Mouse (Mus musculus): ENCODE results near the gene Crtam. TPM values are rescaled to one million over a fixed set of nuclear protein-coding genes. Genes with fewer than 3 reads are reported as not detected.

Crtam gene
- 0.09 and 0.13 TPM in 2 replicates for polyA plus RNA-seq (2016; fragmentation: Nextera tagmentation; extraction: Ambion mirVana)

GRCm38 (mm10) chr9:41004415-41004814 is at the start of gene Crtam:
Crtam (minus strand) TSS chr9:41004628.
- peaks cover 32% of the 10 kb centered on the region for H3K27me3 ChIP-seq (ENCODE audit: insufficient read depth, poor library complexity, severe bottlenecking)
- H3K9me3 ChIP-seq, result 0 out of 2 replicates have a peak, but pooled peaks cover 3% of the 10 kb centered on the region
- no peak within 1 kb of the TSS for H3K4me3 ChIP-seq
- H3K4me1 ChIP-seq (replicated peaks), result peaks cover 22% of the 10 kb centered on the region
- H3K27ac ChIP-seq, result no peak within 1 kb of the TSS
- DNase-seq (ENCODE audit: low spot score), result no peak
- no peaks in the 10 kb centered on the region for H3K36me3 ChIP-seq
- WGBS, result 74% methylated on average over 4 of the region's 4 CpGs

- H3K4me3 ChIP-seq, result no peak overlapping the region
- no peaks in the 10 kb centered on the region for H3K9me3 ChIP-seq
- peaks cover 16% of the 10 kb centered on the region for H3K4me1 ChIP-seq (replicated peaks)
- no peaks in the 10 kb centered on the region for H3K36me3 ChIP-seq
- no peak for DNase-seq (ENCODE audit: low spot score)
- 85% methylated on average over 9 of the region's 9 CpGs for WGBS
- H3K27ac ChIP-seq, result peak overlapping the region; percentile 42; the same call in 1 of the 2 replicates
- H3K27me3 ChIP-seq (ENCODE audit: insufficient read depth, poor library complexity, severe bottlenecking), result no peaks in the 10 kb centered on the region
Observed at GRCm38 (mm10) chr9:41054166-41054565, 49.7 kb upstream of the Crtam start.

- Histone ChIP-seq H3K27me3 (ENCODE audit: insufficient read depth, poor library complexity, severe bottlenecking) (no peaks in the 10 kb centered on the region), H3K27ac (no peak overlapping the region), H3K4me3 (no peak overlapping the region), H3K36me3 (no peaks in the 10 kb centered on the region), H3K4me1 (replicated peaks) (peaks cover 15% of the 10 kb centered on the region), H3K9me3 (no peaks in the 10 kb centered on the region)
- DNase-seq (ENCODE audit: low spot score), result no peak
- WGBS, result 73% methylated on average over 4 of the region's 4 CpGs
Observed at GRCm38 (mm10) chr9:41053478-41053877, 49.0 kb upstream of the Crtam start.

- Histone ChIP-seq H3K27ac (peak overlapping the region; percentile 40; the same call in 1 of the 2 replicates), H3K27me3 (ENCODE audit: insufficient read depth, poor library complexity, severe bottlenecking) (no peaks in the 10 kb centered on the region), H3K36me3 (no peaks in the 10 kb centered on the region), H3K4me3 (no peak overlapping the region), H3K4me1 (replicated peaks) (peaks cover 15% of the 10 kb centered on the region), H3K9me3 (no peaks in the 10 kb centered on the region)
- WGBS, result 71% methylated on average over 11 of the region's 11 CpGs
- DNase-seq (ENCODE audit: low spot score), result no peak
Observed at GRCm38 (mm10) chr9:41051080-41051932, 46.9 kb upstream of the Crtam start.

GRCm38 (mm10) chr9:41050331-41051079 is 46.1 kb upstream of the Crtam start:
- WGBS, result 86% methylated on average over 12 of the region's 12 CpGs
- Histone ChIP-seq H3K36me3 (no peaks in the 10 kb centered on the region), H3K4me3 (no peak overlapping the region), H3K27me3 (ENCODE audit: insufficient read depth, poor library complexity, severe bottlenecking) (no peaks in the 10 kb centered on the region), H3K9me3 (no peaks in the 10 kb centered on the region), H3K27ac (peak overlapping the region; percentile 40; the same call in 1 of the 2 replicates), H3K4me1 (replicated peaks) (peaks cover 18% of the 10 kb centered on the region)
- DNase-seq (ENCODE audit: low spot score), result no peak

- DNase-seq (ENCODE audit: low spot score), result no peak
- Histone ChIP-seq H3K4me3 (no peak overlapping the region), H3K27me3 (ENCODE audit: insufficient read depth, poor library complexity, severe bottlenecking) (no peaks in the 10 kb centered on the region), H3K36me3 (no peaks in the 10 kb centered on the region), H3K9me3 (no peaks in the 10 kb centered on the region), H3K4me1 (replicated peaks) (peaks cover 20% of the 10 kb centered on the region), H3K27ac (no peak overlapping the region)
- WGBS, result 92% methylated on average over 7 of the region's 7 CpGs
Observed at GRCm38 (mm10) chr9:41049282-41049681, 44.9 kb upstream of the Crtam start.

- 86% methylated on average over 3 of the region's 3 CpGs for WGBS
- no peak overlapping the region for H3K27ac ChIP-seq
- peaks cover 17% of the 10 kb centered on the region for H3K4me1 ChIP-seq (replicated peaks)
- DNase-seq (ENCODE audit: low spot score), result no peak
- H3K9me3 ChIP-seq, result no peaks in the 10 kb centered on the region
- H3K27me3 ChIP-seq (ENCODE audit: insufficient read depth, poor library complexity, severe bottlenecking), result no peaks in the 10 kb centered on the region
- H3K4me3 ChIP-seq, result no peak overlapping the region
- H3K36me3 ChIP-seq, result no peaks in the 10 kb centered on the region
Observed at GRCm38 (mm10) chr9:41048820-41049219, 44.4 kb upstream of the Crtam start.

- no peak for DNase-seq (ENCODE audit: low spot score)
- no peak overlapping the region for H3K4me3 ChIP-seq
- no peak overlapping the region for H3K27ac ChIP-seq
- WGBS, result 91% methylated on average over 7 of the region's 7 CpGs
- H3K36me3 ChIP-seq, result no peaks in the 10 kb centered on the region
- peaks cover 17% of the 10 kb centered on the region for H3K4me1 ChIP-seq (replicated peaks)
- no peaks in the 10 kb centered on the region for H3K9me3 ChIP-seq
- H3K27me3 ChIP-seq (ENCODE audit: insufficient read depth, poor library complexity, severe bottlenecking), result no peaks in the 10 kb centered on the region
Observed at GRCm38 (mm10) chr9:41048216-41048615, 43.8 kb upstream of the Crtam start.

- Histone ChIP-seq H3K4me3 (no peak overlapping the region), H3K27ac (no peak overlapping the region), H3K36me3 (no peaks in the 10 kb centered on the region), H3K4me1 (replicated peaks) (peaks cover 13% of the 10 kb centered on the region), H3K27me3 (ENCODE audit: insufficient read depth, poor library complexity, severe bottlenecking) (no peaks in the 10 kb centered on the region), H3K9me3 (no peaks in the 10 kb centered on the region)
- no peak for DNase-seq (ENCODE audit: low spot score)
- WGBS, result 92% methylated on average over 2 of the region's 2 CpGs
Observed at GRCm38 (mm10) chr9:41047654-41048053, 43.2 kb upstream of the Crtam start.

GRCm38 (mm10) chr9:41044626-41045025 is 40.2 kb upstream of the Crtam start:
- peak; percentile 83 for DNase-seq (ENCODE audit: low spot score)
- Histone ChIP-seq H3K4me3 (no peak overlapping the region), H3K27me3 (ENCODE audit: insufficient read depth, poor library complexity, severe bottlenecking) (no peaks in the 10 kb centered on the region), H3K36me3 (no peaks in the 10 kb centered on the region), H3K9me3 (no peaks in the 10 kb centered on the region), H3K4me1 (replicated peaks) (peaks cover 5% of the 10 kb centered on the region), H3K27ac (0 out of 2 replicates have a peak overlapping the region, but pooled peaks have one; percentile 23)
- 21% methylated on average over 3 of the region's 3 CpGs for WGBS

GRCm38 (mm10) chr9:41043641-41044040 is 39.2 kb upstream of the Crtam start:
- DNase-seq (ENCODE audit: low spot score), result no peak
- WGBS, result 83% methylated on average over 5 of the region's 5 CpGs
- H3K27ac ChIP-seq, result no peak overlapping the region
- no peaks in the 10 kb centered on the region for H3K36me3 ChIP-seq
- H3K4me3 ChIP-seq, result no peak overlapping the region
- H3K9me3 ChIP-seq, result no peaks in the 10 kb centered on the region
- no peaks in the 10 kb centered on the region for H3K27me3 ChIP-seq (ENCODE audit: insufficient read depth, poor library complexity, severe bottlenecking)
- H3K4me1 ChIP-seq (replicated peaks), result peaks cover 5% of the 10 kb centered on the region

- Histone ChIP-seq H3K4me3 (no peak overlapping the region), H3K4me1 (replicated peaks) (peaks cover 8% of the 10 kb centered on the region), H3K27me3 (ENCODE audit: insufficient read depth, poor library complexity, severe bottlenecking) (no peaks in the 10 kb centered on the region), H3K27ac (no peak overlapping the region), H3K36me3 (0 out of 2 replicates have a peak, but pooled peaks cover 2% of the 10 kb centered on the region), H3K9me3 (no peaks in the 10 kb centered on the region)
- 86% methylated on average over 3 of the region's 3 CpGs for WGBS
- no peak for DNase-seq (ENCODE audit: low spot score)
Observed at GRCm38 (mm10) chr9:41041404-41041803, 37.0 kb upstream of the Crtam start.

Data from hindbrain, embryonic 10.5 days (tissue).